Mouse (Mus musculus): ENCODE results near the gene Fads6.

Gene Fads6

DNA sequence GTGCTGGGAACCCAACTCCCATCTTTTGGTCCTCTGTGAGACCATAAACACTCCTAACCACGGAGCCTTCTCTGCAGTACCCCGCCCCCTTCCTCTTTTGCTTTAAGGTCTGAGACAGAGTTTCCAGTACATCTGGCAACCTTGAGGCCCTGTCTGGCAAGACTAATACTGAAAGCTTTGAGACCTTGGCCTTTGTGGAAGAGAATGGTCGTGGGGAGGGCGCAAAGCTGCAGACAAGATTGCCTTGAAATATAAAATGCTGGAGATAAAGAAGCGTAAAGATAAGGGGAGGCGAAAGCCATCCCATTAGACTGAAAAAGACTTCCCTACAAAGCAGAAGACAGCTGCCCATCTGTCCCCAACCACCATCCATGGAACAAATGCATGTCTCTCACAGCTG is 22.0 kb downstream of the Fads6 start:
- DNase-seq = no peak

DNA sequence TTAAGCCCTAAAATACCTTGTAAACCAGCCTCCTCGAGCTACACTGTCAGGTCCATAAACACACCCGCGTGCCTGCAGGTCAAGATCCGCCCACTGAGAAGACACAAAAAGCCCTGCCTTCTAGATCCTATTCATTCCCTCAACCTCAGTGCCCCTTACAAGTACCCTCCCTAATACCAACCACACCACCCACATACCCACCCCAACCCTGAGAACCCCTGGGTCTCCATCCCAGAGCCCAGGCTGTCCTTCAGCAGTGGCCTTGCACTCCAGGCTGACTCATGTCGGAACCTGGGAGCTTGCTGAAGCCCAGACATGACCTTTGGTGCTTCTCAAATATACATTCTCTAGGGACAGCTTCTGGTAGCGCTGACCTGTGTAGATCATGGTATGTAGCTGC is 22.7 kb downstream of the Fads6 start:
- DNase-seq = no peak

DNA sequence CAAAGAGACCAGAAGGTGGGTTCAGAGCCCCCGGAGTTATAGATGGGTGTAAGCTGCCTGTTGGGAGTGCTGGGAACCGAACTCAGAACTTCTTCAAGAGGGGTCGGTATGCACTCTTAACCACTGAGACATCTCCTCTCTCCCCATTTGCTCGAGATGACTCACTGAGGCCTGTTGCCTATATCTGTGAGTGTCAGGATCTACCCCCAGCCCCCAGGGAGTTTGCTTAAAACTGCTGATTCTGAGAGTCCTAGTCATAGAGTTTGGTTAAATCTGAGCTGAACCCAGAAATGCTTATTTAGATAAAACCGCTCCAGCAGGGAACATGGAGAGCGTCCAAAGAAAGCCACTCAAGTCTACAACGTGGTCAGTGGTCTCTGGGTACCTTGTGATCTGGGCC is 23.3 kb downstream of the Fads6 start:
- DNase-seq = no peak

DNA sequence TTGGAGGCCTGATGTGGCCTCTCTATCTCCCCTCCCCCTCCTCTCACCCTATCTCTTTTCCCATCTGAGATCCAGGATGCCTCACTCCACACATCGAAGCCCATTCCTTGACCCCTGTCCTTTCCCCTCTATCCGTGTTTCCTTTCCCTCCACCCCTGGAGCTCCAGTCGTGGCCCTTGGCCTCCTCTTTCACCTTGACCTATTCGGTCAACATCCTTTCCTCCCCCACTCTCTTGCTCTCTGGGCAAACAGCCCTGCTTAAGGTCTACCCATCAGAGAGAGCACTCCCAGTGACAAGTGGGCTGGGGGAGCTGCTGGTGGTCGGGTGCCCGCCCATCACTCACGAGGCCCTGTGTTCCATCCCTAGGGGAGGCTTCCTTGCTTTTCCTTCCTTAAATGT is 23.7 kb downstream of the Fads6 start:
- DNase-seq = no peak

DNA sequence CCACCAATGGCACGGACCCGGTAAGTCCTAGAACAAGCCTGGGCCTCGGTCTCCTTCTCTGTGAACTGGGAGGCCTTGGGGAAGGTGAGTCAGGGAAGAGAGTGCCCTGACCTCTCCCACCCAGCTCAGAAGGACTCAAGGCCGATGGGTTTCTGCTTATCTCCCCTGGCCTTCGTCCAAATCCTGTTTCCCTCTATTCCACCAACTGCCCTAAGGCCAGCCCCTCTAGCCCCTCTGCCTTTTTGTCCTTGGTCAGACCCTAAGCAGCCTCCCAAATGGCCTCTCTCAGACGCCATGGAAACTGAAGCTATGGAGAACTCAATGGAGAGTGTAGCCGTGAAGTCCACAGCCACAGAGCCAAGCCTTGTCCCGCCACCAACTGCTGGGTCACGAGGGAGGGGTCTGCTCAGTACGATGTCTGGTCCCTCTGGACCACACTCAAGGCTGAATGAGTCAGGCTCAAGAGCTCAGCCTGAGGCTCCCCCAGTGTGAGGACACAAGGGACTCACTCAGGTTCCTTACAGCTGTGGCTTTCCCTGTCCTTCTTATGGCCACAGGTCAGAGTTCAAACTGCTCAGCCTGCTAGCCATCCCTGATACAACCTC is 24.5 kb downstream of the Fads6 start:
- DNase-seq = no peak

DNA sequence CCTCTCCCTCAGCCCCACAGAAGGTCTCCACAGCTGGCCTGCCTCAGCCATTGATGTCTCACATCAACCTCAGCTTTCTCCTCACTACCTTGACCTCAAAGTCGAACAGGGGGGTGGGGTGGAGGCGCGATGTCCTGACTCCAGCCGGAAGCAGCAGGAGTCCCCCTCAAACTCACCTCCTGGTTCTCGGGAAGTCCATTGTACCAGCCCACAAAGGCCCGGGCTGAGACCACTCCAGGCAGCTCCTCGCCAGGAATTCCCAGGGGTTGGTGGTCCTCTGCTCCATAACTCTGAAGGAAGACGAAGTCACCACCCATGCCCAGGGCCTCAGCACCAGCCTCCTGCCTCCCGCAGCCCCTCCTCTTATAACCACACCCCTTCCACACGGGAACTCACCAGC is 26.0 kb downstream of the Fads6 start:
- DNase-seq = no peak

DNA sequence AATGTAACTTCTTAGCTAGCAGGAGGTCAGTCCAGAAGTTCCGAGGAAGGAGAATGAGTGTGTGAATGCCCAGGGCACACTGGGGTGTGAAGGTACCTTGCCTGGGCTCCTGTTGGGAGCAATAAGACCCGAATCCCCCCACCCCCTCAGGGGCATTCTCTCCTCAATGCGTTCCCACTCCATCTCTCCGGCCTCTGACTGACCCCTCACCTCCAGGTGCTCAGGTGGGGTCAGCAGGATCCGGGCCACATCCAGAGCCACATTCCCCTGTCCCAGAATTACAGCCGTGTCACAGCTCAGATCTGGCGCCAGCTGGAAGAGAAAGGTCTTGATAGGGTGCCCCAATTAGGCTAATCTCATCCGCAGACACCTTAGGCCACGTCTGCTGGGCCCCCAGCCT is 26.4 kb downstream of the Fads6 start:
- no peak for DNase-seq

DNA sequence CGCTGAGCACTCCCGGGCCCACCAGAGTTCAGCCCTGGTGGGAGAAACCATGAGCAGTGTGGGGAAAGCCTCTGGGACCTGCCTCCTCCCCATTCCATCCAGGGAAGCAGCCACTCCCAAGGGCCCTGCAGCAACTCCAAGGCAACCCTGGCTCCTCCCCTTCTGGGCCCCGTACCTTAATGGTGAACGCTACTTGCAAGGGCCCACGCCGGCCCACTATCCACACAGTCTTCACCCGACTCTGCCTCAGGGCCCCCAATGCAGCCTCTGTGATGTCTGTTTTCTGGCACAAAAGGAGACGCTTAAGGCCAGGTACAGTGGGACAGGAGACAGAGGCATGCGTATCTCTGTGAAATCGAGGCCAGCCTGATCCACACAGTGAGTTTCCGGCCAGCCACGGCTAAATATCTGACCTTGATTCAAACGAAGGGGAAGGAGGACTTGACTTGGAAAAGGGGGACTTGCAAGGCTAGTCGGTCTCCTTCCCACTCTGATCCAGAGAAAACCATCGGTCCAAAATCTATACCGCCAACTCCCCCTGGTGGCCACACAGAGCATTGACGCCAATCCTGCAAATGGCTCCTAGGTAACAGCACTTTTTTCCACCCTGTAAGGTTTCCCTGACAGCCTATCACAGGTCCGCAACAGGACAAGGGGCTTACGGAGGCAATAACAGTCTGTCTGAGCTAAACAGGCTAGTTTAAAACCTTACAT is 27.2 kb downstream of the Fads6 start:
- DNase-seq = peak; percentile 85

DNA sequence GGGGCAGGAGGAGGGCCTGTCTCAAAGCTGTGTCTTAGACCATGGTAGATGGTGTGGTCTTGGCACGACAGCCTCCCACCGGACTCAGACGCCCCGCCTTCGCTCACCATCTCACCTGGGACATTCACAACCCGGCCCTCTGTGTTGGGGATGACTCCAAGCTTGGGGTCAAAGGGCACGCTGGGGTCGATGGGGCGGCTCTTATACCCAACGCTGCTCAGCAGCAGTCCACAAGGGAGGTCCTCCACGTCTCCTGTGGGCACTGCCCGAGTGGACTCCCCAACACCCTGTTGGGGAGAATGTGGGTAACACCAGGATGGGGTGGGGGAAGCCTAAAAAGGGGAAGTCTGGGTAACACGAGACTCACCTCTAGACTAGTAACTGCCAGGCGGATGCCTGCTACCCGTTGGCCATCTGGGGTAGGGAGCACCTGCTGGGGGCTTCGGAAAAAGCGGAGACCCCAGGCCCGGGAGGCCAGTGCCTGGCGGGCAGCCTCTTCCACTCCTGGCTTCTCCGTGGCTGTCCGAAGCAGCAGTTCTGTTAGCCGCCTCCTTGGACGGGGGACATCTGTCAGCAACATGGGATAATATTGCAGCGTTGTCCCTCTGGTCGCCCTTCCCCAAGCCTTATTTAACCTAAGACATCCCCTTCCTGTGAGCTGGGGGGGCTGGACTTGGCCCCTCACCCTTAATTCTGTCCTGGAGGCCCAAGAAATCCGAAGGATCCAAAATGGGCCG is 28.0 kb downstream of the Fads6 start:
- no peak for DNase-seq

DNA sequence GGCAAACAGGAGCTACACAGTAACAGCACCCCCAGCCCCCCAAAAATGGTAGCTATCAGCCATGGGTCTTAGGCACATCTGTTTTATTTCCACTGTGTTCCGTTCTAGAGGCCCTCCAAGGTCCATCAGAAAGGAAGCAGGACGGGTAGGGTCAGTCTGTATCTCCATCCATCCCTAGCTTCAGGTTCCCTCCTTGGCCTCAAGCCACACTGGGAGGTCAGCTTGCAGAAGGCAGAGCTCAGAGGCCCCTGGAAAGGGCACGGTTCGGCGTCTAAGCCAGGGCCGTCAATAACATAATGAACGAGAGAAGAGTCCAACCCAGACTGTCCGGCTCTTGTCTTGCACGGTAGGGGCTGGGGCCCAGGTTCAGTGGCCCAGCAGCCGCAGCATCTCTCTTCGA is 29.5 kb downstream of the Fads6 start:
- DNase-seq = no peak

DNA sequence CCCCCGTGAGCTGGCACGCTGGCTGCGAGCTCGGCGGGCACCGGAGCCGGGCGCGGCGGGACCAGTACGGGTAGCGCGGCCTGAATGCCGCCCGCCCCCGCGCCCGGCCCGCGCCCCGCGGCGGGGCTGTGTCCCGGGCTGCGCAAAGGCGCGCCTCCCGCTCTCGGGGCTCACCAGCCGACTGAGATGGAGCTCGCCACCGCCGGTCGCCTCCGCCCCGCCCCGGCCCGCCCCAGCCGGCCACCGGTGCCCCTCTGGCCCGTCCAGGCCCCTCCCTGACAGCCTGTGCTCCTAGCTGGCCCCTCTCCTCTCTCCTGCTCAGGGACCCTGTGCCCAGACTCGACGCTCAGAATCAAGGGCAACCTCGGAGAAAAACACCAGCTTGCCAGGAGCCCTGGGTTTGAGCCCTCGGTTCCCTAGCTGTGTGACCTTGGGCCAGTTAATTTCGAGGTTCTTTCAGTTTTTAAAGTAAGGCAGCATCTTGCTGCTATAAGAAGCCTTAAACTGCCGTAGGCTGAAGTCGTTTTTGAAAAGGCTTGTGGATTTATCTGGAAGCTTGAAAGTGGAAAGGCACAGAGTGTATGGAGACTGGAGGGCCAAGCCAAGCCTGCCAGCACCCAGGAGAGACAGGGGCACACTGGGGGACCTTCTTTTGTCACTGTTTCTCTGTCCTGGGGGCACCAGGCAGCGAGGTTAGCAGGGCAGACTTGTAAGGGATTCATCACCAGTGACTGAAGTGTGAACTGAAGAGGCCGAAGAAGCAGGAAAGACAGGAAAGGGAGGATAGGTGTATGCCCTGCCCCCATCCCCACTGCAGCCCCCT is 30.2 kb downstream of the Fads6 start, which contains the start of gene Grin2c:
Gene Grin2c, minus strand, starts transcription at position 183 of the 823 bp plus-strand sequence.
- DNase-seq = no peak

DNA sequence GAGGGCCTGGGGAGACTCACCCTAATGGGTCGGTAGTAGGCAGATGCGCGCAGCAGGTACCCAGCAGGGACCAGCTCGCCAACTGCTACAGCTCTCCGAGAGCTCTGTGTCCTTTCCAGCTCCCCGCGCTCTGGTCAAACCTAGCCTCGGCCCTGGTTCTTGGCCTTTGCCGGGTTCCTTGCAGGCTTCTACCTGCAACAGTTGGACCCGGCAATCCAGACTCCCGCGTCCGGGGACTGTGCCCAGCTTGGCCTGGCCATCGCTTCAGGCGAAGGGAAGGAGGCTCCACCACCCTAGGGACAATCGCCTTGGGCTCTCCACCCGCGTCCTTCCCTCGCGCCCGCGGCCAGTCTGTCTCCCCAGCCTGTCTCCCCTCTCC is 31.1 kb downstream of the Fads6 start:
- no peak for DNase-seq

DNA sequence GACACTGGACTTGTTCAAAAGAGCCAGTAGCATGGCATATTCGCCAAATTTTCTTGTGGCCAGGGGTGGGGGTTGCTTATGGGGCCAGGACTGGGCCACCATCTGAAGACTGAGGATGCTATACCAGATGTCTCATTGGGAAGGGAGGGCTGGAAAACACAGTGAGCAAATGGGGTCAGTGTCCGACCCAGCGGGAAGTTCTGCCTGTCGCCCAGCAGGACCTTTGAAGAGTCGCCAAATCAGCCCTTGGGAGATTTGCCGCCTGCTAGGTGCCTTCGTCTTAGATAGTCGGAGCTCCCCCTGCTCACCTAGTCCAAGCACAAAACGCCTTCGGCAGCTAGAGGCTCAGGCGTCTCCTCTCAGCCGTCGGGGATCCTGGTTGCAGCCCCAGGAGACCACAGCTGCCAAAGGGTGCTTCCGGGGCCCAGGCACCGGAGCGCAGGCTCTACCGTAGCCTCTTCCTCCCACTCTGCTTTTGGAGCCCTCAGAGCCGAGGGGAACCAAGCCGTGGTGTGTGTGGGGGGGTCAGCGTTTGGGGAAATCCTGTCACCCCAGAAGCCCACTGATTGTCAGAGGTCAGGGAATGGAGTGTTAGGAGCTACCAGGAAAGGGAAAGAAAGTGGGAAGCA is 31.6 kb downstream of the Fads6 start:
- DNase-seq = no peak

DNA sequence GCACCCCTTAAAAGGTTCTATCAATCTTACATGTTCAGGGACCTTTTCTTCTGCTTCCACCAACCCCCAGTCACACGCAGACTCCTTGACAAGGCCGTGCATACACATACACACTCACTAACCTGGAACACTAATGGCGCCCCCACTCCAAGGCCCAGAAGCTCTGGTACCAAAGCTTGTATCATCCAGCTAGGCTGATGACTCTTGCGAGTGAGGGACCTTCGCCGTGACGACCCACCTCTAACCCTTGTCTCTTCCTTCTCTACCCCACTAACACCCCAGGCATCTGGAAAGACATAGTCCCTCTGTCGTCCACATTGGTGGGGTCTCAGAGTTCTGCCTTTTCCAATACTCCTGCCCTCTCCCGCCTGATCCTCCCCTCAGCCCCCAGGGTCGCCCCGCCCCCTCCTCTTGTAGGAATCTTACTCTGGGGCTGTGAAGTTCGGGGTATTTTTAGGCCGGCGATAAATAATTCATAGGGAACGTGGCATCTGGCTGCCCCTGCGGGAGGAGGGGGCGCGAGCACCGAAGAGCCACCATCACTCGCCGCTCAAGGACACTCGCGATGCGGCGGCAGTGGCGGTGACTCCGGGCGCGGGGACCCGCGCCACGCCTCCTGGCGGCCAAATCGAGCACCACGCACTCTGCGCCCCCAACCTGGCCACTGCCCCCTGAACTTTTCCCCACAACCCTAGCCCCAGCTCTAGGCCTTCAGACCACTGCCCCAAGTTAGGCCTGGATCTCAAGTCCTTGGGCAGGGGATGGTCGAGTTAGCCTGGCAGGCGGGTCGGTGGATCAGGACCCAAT is 32.4 kb downstream of the Fads6 start:
- DNase-seq = peak; percentile 47

DNA sequence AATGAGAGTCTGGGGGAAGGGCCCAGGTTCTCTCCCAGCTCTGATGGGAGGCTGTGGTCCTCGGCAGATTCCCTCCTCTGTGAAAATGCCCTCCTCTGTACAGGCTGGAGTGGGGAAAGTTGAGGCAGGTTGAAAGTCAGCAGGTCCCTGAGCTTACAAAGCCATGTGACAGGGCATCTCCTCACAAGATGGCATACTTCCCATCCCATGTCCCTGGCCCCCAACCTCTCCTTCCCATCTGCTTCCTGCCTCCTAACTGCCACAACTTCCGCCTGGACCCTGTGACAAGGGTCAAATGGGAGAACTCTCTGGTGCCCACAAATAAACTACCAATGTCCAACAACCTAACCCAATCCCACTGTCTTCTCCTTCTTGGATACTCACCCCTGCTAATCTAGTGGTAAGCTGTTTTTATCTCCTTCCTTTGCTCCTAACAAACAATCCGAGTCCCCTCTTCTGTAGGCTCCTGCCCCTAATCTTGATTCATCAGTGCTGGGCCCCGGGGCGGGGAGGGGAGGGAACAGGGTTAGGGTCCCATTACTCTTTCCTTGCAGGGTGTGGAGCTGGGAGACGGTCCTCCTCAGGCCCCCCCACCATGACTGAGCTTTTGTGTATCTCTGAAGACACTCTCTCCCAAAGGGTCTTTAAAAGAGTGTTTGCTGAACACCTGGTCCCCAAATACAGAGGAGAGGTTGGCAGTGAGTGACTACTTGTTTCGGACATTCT is 33.2 kb downstream of the Fads6 start:
- DNase-seq = no peak

DNA sequence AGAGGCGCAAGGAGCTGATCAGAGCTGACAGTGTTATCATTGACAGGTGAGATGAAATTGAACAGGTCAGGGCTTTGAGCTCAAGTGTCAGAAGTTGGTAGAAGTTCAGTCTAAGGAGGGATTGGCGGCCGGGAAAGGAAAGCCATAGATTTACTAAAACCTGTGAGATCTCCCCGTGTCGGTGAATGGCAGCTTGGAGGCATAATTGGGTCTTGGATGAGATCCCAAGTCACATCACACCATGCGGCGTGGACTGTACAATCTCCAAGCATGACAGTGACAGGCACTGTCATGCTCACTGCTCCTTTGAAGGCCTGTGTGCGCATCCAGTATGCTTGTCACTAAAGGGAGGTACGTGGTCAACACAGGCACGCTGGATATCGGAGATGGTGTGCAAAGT is 34.5 kb downstream of the Fads6 start:
- no peak for DNase-seq

DNA sequence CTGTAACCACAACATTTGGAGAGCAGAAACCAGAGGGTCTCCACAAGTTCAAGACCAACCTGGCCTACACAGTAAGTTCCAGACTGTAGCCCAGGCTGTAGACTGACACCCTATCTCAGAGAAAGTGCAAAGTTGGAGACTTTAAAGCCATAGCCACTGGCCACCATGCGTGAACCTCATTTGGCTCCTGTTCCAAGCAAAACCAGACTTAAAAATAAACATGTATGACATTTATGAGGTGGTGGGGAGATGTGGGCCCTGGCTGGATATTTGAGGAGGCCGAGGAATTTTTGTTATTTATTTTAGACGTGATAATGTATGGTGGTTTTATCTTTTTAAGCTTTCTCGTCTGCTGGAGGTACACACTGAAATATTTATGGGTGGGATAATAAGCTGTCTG is 38.3 kb downstream of the Fads6 start:
- DNase-seq = no peak

DNA sequence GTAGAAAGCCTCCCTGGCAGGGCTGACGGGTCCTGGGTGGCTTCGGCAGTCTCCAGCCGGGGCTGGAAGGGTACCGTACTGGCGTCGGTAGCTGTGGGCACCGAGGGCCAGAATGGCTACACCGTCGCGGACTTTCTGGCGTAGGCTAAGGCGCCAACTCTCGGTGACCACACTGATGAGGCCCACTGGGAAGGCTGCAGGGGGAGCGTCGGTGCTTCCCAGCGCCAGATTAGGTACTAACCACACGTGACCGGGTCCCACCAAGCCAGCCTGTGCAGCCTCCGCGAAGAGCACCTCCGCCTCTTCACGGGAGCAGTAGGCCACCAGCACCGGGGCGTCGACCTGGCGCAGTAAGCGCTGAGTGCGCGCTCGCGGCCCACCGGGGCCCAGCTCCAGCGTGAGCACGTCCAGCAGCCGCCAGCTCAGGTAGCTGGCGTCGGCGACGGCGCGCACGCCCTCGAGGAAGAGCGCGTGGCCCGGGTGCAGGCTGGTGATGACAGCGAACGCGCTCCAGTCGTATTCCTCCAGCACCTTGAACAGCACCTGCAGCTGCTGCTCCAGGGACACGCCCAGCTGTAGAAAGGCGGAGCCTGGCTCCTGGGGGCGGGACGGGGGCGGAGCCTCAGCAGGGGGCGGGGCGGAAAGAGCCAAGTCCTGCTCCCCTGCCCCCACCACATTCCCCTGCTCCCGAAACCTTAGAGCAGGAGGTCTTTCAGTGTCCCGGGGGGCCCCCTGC is 39.5 kb downstream of the Fads6 start:
- DNase-seq = peak; percentile 47

DNA sequence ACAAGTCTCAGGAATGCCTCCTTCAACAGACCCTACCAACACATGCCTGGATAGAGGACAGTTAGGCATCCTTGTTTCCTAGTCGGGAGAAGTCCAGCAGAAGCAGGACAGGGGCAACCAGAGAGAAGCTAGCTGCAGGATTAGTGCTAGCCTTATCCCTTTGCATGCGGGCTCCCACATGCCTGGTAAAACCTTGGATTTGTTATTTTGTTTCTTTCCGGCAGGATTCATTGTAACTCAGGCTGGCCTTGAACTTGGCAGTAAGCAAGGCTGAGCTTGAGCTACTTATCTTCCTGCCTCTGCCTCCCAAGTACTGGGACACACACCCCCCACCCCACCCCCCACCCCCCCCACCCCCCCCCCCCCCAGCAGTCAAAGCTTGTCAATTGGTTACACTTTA is 46.2 kb downstream of the Fads6 start:
- DNase-seq = no peak

DNA sequence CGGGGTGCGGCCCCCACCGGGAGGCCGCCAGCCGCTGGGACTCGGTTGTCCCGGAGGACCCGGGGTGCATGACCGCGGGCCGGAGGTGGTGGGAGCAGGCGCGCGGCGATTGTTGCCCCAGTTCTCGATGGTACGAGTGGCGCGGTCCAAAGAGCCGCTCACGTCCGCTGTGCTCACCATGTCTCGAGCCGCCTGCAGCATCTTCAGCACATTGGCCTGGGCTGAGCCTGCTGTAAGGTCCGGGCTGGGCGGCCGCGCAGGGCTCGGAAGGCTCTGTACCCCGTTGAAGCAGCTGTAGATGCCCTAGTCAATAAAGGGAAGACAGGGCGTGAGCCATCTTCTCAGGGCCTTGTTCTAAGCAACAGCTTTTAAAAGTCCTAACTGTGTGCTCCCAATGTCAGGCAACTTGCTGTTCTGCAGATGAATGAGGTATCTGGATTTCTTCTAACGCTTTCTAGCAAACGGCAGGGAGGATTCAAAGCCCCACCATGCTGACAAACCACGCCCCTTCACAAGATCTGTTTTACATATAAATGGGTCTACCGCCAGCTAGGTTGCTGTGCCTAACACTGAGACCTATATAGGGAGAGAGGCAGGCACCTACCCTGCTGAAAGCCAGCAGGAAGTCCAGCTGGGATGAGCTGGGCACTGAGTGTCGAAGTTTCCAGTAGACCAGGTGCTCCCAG is 46.9 kb downstream of the Fads6 start:
- DNase-seq = no peak

Measured in kidney, postnatal 10 days (tissue).